Mouse (Mus musculus) kidney, adult 9 months (tissue): ENCODE data around the gene Fam178b.

Experiments
- DNase-seq: peaks from one replicate; pipeline ENCODE4 v3.0.0; 2022

Gene Fam178b

GRCm38 (mm10) chr1:36583408-36584116, 99.4 kb downstream of the Fam178b start:
- DNase-seq: no peak

- no peak for DNase-seq
These were observed 100.8 kb downstream of the Fam178b start for GRCm38 (mm10) chr1:36582211-36582610.

GRCm38 (mm10) chr1:36581260-36581659, 101.7 kb downstream of the Fam178b start:
- DNase-seq: no peak

GRCm38 (mm10) chr1:36580384-36581207, 102.4 kb downstream of the Fam178b start:
- no peak for DNase-seq

GRCm38 (mm10) chr1:36579974-36580383, 103.0 kb downstream of the Fam178b start:
- no peak for DNase-seq

GRCm38 (mm10) chr1:36576991-36577675, 105.8 kb downstream of the Fam178b start:
- DNase-seq: no peak

GRCm38 (mm10) chr1:36575347-36575746, 107.6 kb downstream of the Fam178b start:
- no peak for DNase-seq

- no peak for DNase-seq
These were observed 108.6 kb downstream of the Fam178b start for GRCm38 (mm10) chr1:36574196-36574955.

GRCm38 (mm10) chr1:36573524-36573923, 109.5 kb downstream of the Fam178b start:
- DNase-seq: no peak

GRCm38 (mm10) chr1:36572709-36573108, 110.3 kb downstream of the Fam178b start:
- DNase-seq: no peak

- no peak for DNase-seq
These were observed 110.8 kb downstream of the Fam178b start for GRCm38 (mm10) chr1:36572140-36572700.

GRCm38 (mm10) chr1:36571627-36572026, 111.4 kb downstream of the Fam178b start:
- peak; percentile 85 for DNase-seq

- DNase-seq: no peak
These were observed 112.7 kb downstream of the Fam178b start for GRCm38 (mm10) chr1:36570320-36570719.

- no peak for DNase-seq
These were observed 113.2 kb downstream of the Fam178b start for GRCm38 (mm10) chr1:36569694-36570276.

GRCm38 (mm10) chr1:36568776-36569175, 114.2 kb downstream of the Fam178b start:
- DNase-seq: no peak

GRCm38 (mm10) chr1:36567818-36568603, 115.0 kb downstream of the Fam178b start:
- no peak for DNase-seq

GRCm38 (mm10) chr1:36566425-36566824, 116.6 kb downstream of the Fam178b start:
- DNase-seq: no peak

GRCm38 (mm10) chr1:36564101-36564500, 118.9 kb downstream of the Fam178b start:
- peak; percentile 56 for DNase-seq

GRCm38 (mm10) chr1:36563632-36564031, 119.4 kb downstream of the Fam178b start:
- DNase-seq: no peak

- no peak for DNase-seq
These were observed 119.8 kb downstream of the Fam178b start for GRCm38 (mm10) chr1:36563197-36563596.

GRCm38 (mm10) chr1:36562388-36562787, 120.6 kb downstream of the Fam178b start:
- no peak for DNase-seq
